Comparison of ENCODE assay signal across 10 mouse cellular contexts in the genomic region with DNA sequence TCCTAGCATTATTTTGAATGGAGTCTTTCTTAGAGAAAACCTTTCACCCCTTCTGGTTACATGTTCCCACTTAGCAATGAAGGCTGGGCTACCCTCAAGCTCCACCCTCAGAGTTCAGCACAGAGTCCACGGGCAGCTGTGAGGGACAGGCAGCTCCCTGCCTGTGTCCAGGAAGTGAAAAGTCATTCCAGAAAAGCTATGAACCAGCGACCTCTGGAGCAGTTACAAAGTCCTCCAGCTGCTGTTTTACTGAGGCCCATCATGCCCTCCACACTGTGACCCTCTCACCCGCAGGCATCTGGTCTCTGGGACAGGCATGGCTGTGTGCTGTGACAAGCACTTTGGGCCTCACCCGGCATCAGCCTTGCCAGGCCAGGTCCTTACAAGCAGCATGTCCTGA. TPM values are rescaled to one million over a fixed set of nuclear protein-coding genes. Genes with fewer than 3 reads are reported as not detected.
A peak's percentile ranks its signal among the peaks of the same experiment; 100 is the strongest.
DNase-seq lines count a peak whose midpoint lies in the region; ATAC-seq and TF ChIP-seq lines count a peak whose summit lies in the region.
"Had no signal": no experiment of that assay in that cellular context is flagged by ENCODE, and none has a peak within 500 bp of the region (broad histone marks: within the 10 kb centered on the region; RNA-seq: fewer than 3 reads in every experiment).

No protein-coding gene starts in this region.

- peaks cover 8% of the 10 kb centered on the region for H3K4me1 ChIP-seq in brown adipose tissue, adult 24 weeks (ENCODE audit: control insufficient read depth, insufficient read depth, insufficient read length, low read length)
- peaks cover 65% of the 10 kb centered on the region for H3K4me1 ChIP-seq in heart, embryonic 13.5 days
- peaks cover 50% of the 10 kb centered on the region for H3K4me1 ChIP-seq in kidney, embryonic 16.5 days (ENCODE audit: insufficient read depth, low read length)

- peak overlapping the region; percentile 70 for H3K9ac ChIP-seq in heart, embryonic 13.5 days
- H3K9ac ChIP-seq in kidney, embryonic 16.5 days (replicated peaks; ENCODE audit: low read length), result no peak overlapping the region; the same call in 1 of the 2 replicates
- H3K9ac ChIP-seq: forebrain, embryonic 13.5 days had no signal

- DNase-seq in lung, adult 18-20 months, result peak; percentile 71 to 82
- DNase-seq in frontal cortex, postnatal 10 days (ENCODE audit: low spot score in 2 of 2), result no peak
- DNase-seq in frontal cortex, postnatal 25 days (ENCODE audit: low spot score in 2 of 2), result no peak
- DNase-seq in layer of hippocampus, adult 2 months (ENCODE audit: low spot score in 2 of 2), result no peak
- no peak for DNase-seq in layer of hippocampus, postnatal 14 days (ENCODE audit: low spot score in 2 of 2)
- DNase-seq: adrenal gland, adult 8-10 months had no signal

- peaks cover 24% of the 10 kb centered on the region for H3K27me3 ChIP-seq in heart, embryonic 13.5 days (replicated peaks)
- H3K27me3 ChIP-seq in kidney, embryonic 16.5 days (ENCODE audit: insufficient read depth, low read length), result no peaks in the 10 kb centered on the region

- H3K4me2 ChIP-seq in heart, embryonic 13.5 days, result peak overlapping the region; percentile 96
- no peak overlapping the region for H3K4me2 ChIP-seq in kidney, embryonic 16.5 days (replicated peaks; ENCODE audit: low read depth, low read length)
- H3K4me2 ChIP-seq: forebrain, embryonic 13.5 days had no signal

- H3K4me3 ChIP-seq in brown adipose tissue, adult 24 weeks (ENCODE audit: insufficient read depth, low read depth, low read length), result no peak overlapping the region
- peak overlapping the region; percentile 15; the same call in 1 of the 2 replicates for H3K4me3 ChIP-seq in heart, embryonic 13.5 days
- no peak overlapping the region for H3K4me3 ChIP-seq in kidney, embryonic 16.5 days (ENCODE audit: low read length)
- no peak overlapping the region for H3K4me3 ChIP-seq in layer of hippocampus, adult 2 months
- H3K4me3 ChIP-seq: forebrain, embryonic 13.5 days had no signal

- H3K9me3 ChIP-seq in heart, embryonic 13.5 days, result no peaks in the 10 kb centered on the region
- H3K9me3 ChIP-seq in kidney, embryonic 16.5 days (ENCODE audit: low read length), result no peaks in the 10 kb centered on the region
- H3K9me3 ChIP-seq: forebrain, embryonic 13.5 days had no signal

- 0 out of 2 replicates have a peak, but pooled peaks cover 4% of the 10 kb centered on the region for H3K36me3 ChIP-seq in heart, embryonic 13.5 days
- H3K36me3 ChIP-seq in kidney, embryonic 16.5 days (ENCODE audit: insufficient read depth, low read length), result no peaks in the 10 kb centered on the region

- ATAC-seq in heart, embryonic 13.5 days (ENCODE audit: extremely low read depth, insufficient number of reproducible peaks, low FRiP score, low TSS enrichment), result no peak
- peak; percentile 71 for ATAC-seq in kidney, embryonic 16.5 days (ENCODE audit: low FRiP score, low TSS enrichment)
- ATAC-seq: forebrain, embryonic 13.5 days had no signal

- WGBS in heart, embryonic 13.5 days, result 22% methylated on average over 4 of the region's 4 CpGs
- 14% methylated on average over 4 of the region's 4 CpGs for WGBS in kidney, embryonic 16.5 days

- TF ChIP-seq CTCF in layer of hippocampus, adult 2 months (conservative IDR thresholded peaks at IDR 0.05), result no peak

- H3K27ac ChIP-seq in brown adipose tissue, adult 24 weeks (replicated peaks; ENCODE audit: low read depth, low read length), result 0 out of 2 replicates have a peak overlapping the region, but pooled peaks have one; percentile 12
- peak overlapping the region; percentile 95 for H3K27ac ChIP-seq in heart, embryonic 13.5 days (replicated peaks)
- H3K27ac ChIP-seq in kidney, embryonic 16.5 days (ENCODE audit: low read length), result peak overlapping the region; percentile 96
- no peak overlapping the region for H3K27ac ChIP-seq in layer of hippocampus, adult 2 months
- H3K27ac ChIP-seq: forebrain, embryonic 13.5 days had no signal

RNA-seq across cellular contexts. Expression of a gene that starts 5.4 kb away (rescaled TPM):
- polyA plus RNA-seq in brown adipose tissue, adult 24 weeks (2012; ENCODE audit: insufficient read depth, insufficient read length, missing spikeins), result 1.6 and 3.2 TPM in 2 replicates
- 28.1 and 30.1 TPM in 2 replicates for polyA plus RNA-seq in heart, embryonic 13.5 days (2015; fragmentation: Nextera tagmentation; extraction: Ambion mirVana)
- 30.6 and 37.3 TPM in 2 replicates for polyA plus RNA-seq in kidney, embryonic 16.5 days (2015; fragmentation: Nextera tagmentation; extraction: Ambion mirVana)
- total RNA-seq in layer of hippocampus, adult 2 months (2021), result not detected
- under 1 TPM; 0.74 to 0.94 TPM for total RNA-seq in layer of hippocampus, postnatal 14 days (2021)

RNA-seq across cellular contexts. Expression of a gene that starts 24.2 kb away (rescaled TPM):
- 65.0 and 69.8 TPM in 2 replicates for polyA plus RNA-seq in brown adipose tissue, adult 24 weeks (2012; ENCODE audit: insufficient read depth, insufficient read length, missing spikeins)
- 73.5 and 77.8 TPM in 2 replicates for polyA plus RNA-seq in heart, embryonic 13.5 days (2015; fragmentation: Nextera tagmentation; extraction: Ambion mirVana)
- polyA plus RNA-seq in kidney, embryonic 16.5 days (2015; fragmentation: Nextera tagmentation; extraction: Ambion mirVana), result 125 and 132 TPM in 2 replicates
- total RNA-seq in layer of hippocampus, adult 2 months (2021), result 10 to 100 TPM; 62.7 to 69.0 TPM
- total RNA-seq in layer of hippocampus, postnatal 14 days (2021), result 10 to 100 TPM; 55.5 to 58.7 TPM

Comparison
In these comparisons a context has a peak if more than half of its experiments do, and no peak if none do; other contexts are left out.
1. DNase-seq: peak in lung, adult 18-20 months (2 of 2); none in frontal cortex, postnatal 10 days (0 of 2), frontal cortex, postnatal 25 days (0 of 2), layer of hippocampus, adult 2 months (0 of 2) and layer of hippocampus, postnatal 14 days (0 of 2).